Mouse (Mus musculus) left cerebral cortex, postnatal 25 days (tissue): ENCODE measurements around the gene Ms4a3. TPM values are rescaled to one million over a fixed set of nuclear protein-coding genes. Genes with fewer than 3 reads are reported as not detected.

Experiments used
- DNase-seq, 2 experiments: peaks; one replicate each; pipeline ENCODE4 v3.0.0; 2022; ENCODE audit warnings: low spot score in 2 of 2, mixed read lengths in 1 of 2
- intact Hi-C: fragments of 180-260 bp; cut with DNase I; formaldehyde crosslinking; loops from one replicate; pipeline ENCODE4 v1.15.1; 2025
- total RNA-seq, 2 experiments: library from RNA; stranded (reverse); gene quantifications; 2 replicates each; pipeline ENCODE4 v1.2.3; 2021

Ms4a3 gene
- total RNA-seq, 2 experiments from 2014 or later: not detected

- intact Hi-C loops: loop anchor here (5.0 kb wide), 1 partner anchor 250 kb away; no protein-coding TSS in a partner anchor
- peak; percentile 40 to 56 for DNase-seq
Observed at GRCm38 (mm10) chr19:11602026-11602425, 38.6 kb downstream of the Ms4a3 start.

- intact Hi-C loops: loop anchor here (5.0 kb wide), 1 partner anchor 249 kb away; no protein-coding TSS in a partner anchor
- no peak for DNase-seq
Observed at GRCm38 (mm10) chr19:11601349-11601748, 39.3 kb downstream of the Ms4a3 start.

GRCm38 (mm10) chr19:11589891-11590449 is 50.7 kb downstream of the Ms4a3 start:
- intact Hi-C loops: loop anchor here (5.0 kb wide), 1 partner anchor 228 kb away; no protein-coding TSS in a partner anchor
- no peak for DNase-seq

- intact Hi-C loops: loop anchor here (5.0 kb wide), 1 partner anchor 227 kb away; no protein-coding TSS in a partner anchor
Observed at GRCm38 (mm10) chr19:11589205-11589604, 51.4 kb downstream of the Ms4a3 start.

More at GRCm38 (mm10) chr19:11589205-11589604, 51.4 kb downstream of the Ms4a3 start:
- DNase-seq: no peak

Other genes starting within 250 kb of the Ms4a3 start
- not detected for gene Ms4a4c, start 236.1 kb downstream of the Ms4a3 start, total RNA-seq
- under 1 TPM in 1 of 2 experiments, not detected in 1; 0.57 TPM for gene Ms4a4b, start 197.3 kb downstream of the Ms4a3 start, total RNA-seq
- 1 to 10 TPM; 1.5 to 1.7 TPM for gene Ms4a6c, start 171.5 kb downstream of the Ms4a3 start, total RNA-seq
- gene Gm8369, start 154.9 kb downstream of the Ms4a3 start, total RNA-seq: under 1 TPM; 0.30 to 0.39 TPM
- gene Ms4a6b, start 124.3 kb downstream of the Ms4a3 start, total RNA-seq: 1 to 10 TPM in 1 of 2 experiments, under 1 TPM in 1; 0.96 to 2.0 TPM
- gene Ms4a4d, start 104.0 kb downstream of the Ms4a3 start, total RNA-seq: not detected
- 1 to 10 TPM; 1.2 to 1.8 TPM for gene Ms4a6d, start 36.0 kb downstream of the Ms4a3 start, total RNA-seq
- gene Ms4a2, start 17.1 kb downstream of the Ms4a3 start, total RNA-seq: not detected
- gene Oosp2, start 19.7 kb upstream of the Ms4a3 start, total RNA-seq: not detected
- not detected for gene Oosp1, start 50.3 kb upstream of the Ms4a3 start, total RNA-seq
- gene Oosp3, start 56.2 kb upstream of the Ms4a3 start, total RNA-seq: not detected
- not detected for gene Gif, start 106.7 kb upstream of the Ms4a3 start, total RNA-seq
- 10 to 100 TPM; 38.4 to 39.8 TPM for gene Mrpl16, start 129.5 kb upstream of the Ms4a3 start, total RNA-seq
- gene Stx3, start 178.6 kb upstream of the Ms4a3 start, total RNA-seq: 10 to 100 TPM; 20.9 to 21.6 TPM
- gene Olfr1417, start 198.4 kb upstream of the Ms4a3 start, total RNA-seq: not detected
- not detected for gene Olfr1418, start 220.2 kb upstream of the Ms4a3 start, total RNA-seq
- not detected for gene Olfr1419, start 234.3 kb upstream of the Ms4a3 start, total RNA-seq
- gene Olfr1420, start 245.7 kb upstream of the Ms4a3 start, total RNA-seq: not detected